Mouse (Mus musculus): ENCODE measurements around the gene Chtf18. TPM values are rescaled to one million over a fixed set of nuclear protein-coding genes. Genes with fewer than 3 reads are reported as not detected.
"Not testable (repeated sequence)": the region's sequence is repeated elsewhere in the genome, so short reads cannot be mapped to it uniquely, and the experiment has no call there.

Gene Chtf18
- polyA plus RNA-seq, 1 experiment: 22.8 TPM

- Histone ChIP-seq H3K4me3 (ENCODE audit: insufficient read depth, poor library complexity, severe bottlenecking) (no peak overlapping the region), H3K79me3 (ENCODE audit: low read depth) (peaks cover 2% of the 10 kb centered on the region), H3K79me2 (ENCODE audit: control insufficient read depth, insufficient read depth) (peaks cover 12% of the 10 kb centered on the region), H3K36me3 (ENCODE audit: control insufficient read depth, insufficient read depth) (no peaks in the 10 kb centered on the region), H3K27me3 (ENCODE audit: control insufficient read depth, insufficient read depth, insufficient read length) (no peaks in the 10 kb centered on the region), H3ac (ENCODE audit: control insufficient read depth, insufficient read length, low read depth) (no peak overlapping the region)
- TF ChIP-seq MAX (IDR thresholded peaks at IDR 0.05) (no peak), CTCF (IDR thresholded peaks at IDR 0.05; ENCODE audit: control insufficient read depth, insufficient read depth, insufficient read length) (no peak), MYOD1 (IDR thresholded peaks at IDR 0.05; ENCODE audit: control insufficient read depth, insufficient read length, low read depth) (no peak), USF1 (IDR thresholded peaks at IDR 0.05; ENCODE audit: low read depth) (no peak), FOSL1 (IDR thresholded peaks at IDR 0.05; ENCODE audit: insufficient read depth, low read length, poor library complexity, severe bottlenecking) (no peak), CEBPB (IDR thresholded peaks at IDR 0.05; ENCODE audit: low read depth) (no peak), MYOG (IDR thresholded peaks at IDR 0.05; ENCODE audit: control insufficient read depth, extremely low read depth, insufficient read length) (no peak)
These were observed 21.0 kb upstream of the Chtf18 start for GRCm38 (mm10) chr17:25748238-25748637.

- Histone ChIP-seq H3K4me3 (ENCODE audit: insufficient read depth, poor library complexity, severe bottlenecking) (no peak overlapping the region), H3K79me2 (ENCODE audit: control insufficient read depth, insufficient read depth) (no peaks in the 10 kb centered on the region), H3K79me3 (ENCODE audit: low read depth) (no peaks in the 10 kb centered on the region), H3K27me3 (ENCODE audit: control insufficient read depth, insufficient read depth, insufficient read length) (peaks cover 2% of the 10 kb centered on the region), H3K36me3 (ENCODE audit: control insufficient read depth, insufficient read depth) (no peaks in the 10 kb centered on the region), H3ac (ENCODE audit: control insufficient read depth, insufficient read length, low read depth) (no peak overlapping the region)
- TF ChIP-seq CEBPB (IDR thresholded peaks at IDR 0.05; ENCODE audit: low read depth): no peak
- no peak for TF ChIP-seq MYOG (IDR thresholded peaks at IDR 0.05; ENCODE audit: control insufficient read depth, extremely low read depth, insufficient read length)
These were observed 17.1 kb upstream of the Chtf18 start for GRCm38 (mm10) chr17:25744311-25744710.

- no peak overlapping the region for H3K4me3 ChIP-seq (ENCODE audit: insufficient read depth, poor library complexity, severe bottlenecking)
- TF ChIP-seq CTCF (IDR thresholded peaks at IDR 0.05; ENCODE audit: control insufficient read depth, insufficient read depth, insufficient read length) (no peak), CEBPB (IDR thresholded peaks at IDR 0.05; ENCODE audit: low read depth) (no peak), MAX (IDR thresholded peaks at IDR 0.05) (no peak), MYOD1 (IDR thresholded peaks at IDR 0.05; ENCODE audit: control insufficient read depth, insufficient read length, low read depth) (no peak), USF1 (IDR thresholded peaks at IDR 0.05; ENCODE audit: low read depth) (no peak), FOSL1 (IDR thresholded peaks at IDR 0.05; ENCODE audit: insufficient read depth, low read length, poor library complexity, severe bottlenecking) (no peak), MYOG (IDR thresholded peaks at IDR 0.05; ENCODE audit: control insufficient read depth, extremely low read depth, insufficient read length) (no peak)
- H3K36me3 ChIP-seq (ENCODE audit: control insufficient read depth, insufficient read depth): no peaks in the 10 kb centered on the region
- no peaks in the 10 kb centered on the region for H3K79me2 ChIP-seq (ENCODE audit: control insufficient read depth, insufficient read depth)
- H3K27me3 ChIP-seq (ENCODE audit: control insufficient read depth, insufficient read depth, insufficient read length): peaks cover 7% of the 10 kb centered on the region
- H3K79me3 ChIP-seq (ENCODE audit: low read depth): no peaks in the 10 kb centered on the region
- no peak overlapping the region for H3ac ChIP-seq (ENCODE audit: control insufficient read depth, insufficient read length, low read depth)
These were observed 16.6 kb upstream of the Chtf18 start for GRCm38 (mm10) chr17:25743831-25744230.

- not testable (repeated sequence) for H3K36me3 ChIP-seq (ENCODE audit: control insufficient read depth, insufficient read depth); H3K4me3 ChIP-seq (ENCODE audit: insufficient read depth, poor library complexity, severe bottlenecking); H3K79me2 ChIP-seq (ENCODE audit: control insufficient read depth, insufficient read depth); H3ac ChIP-seq (ENCODE audit: control insufficient read depth, insufficient read length, low read depth); H3K79me3 ChIP-seq (ENCODE audit: low read depth)
- H3K27me3 ChIP-seq (ENCODE audit: control insufficient read depth, insufficient read depth, insufficient read length): peaks cover 20% of the 10 kb centered on the region
These were observed 14.3 kb upstream of the Chtf18 start for GRCm38 (mm10) chr17:25741471-25741870.

GRCm38 (mm10) chr17:25738861-25739260, 11.6 kb upstream of the Chtf18 start:
- no peak for TF ChIP-seq FOSL1 (IDR thresholded peaks at IDR 0.05; ENCODE audit: insufficient read depth, low read length, poor library complexity, severe bottlenecking)
- no peak for TF ChIP-seq CTCF (IDR thresholded peaks at IDR 0.05; ENCODE audit: control insufficient read depth, insufficient read depth, insufficient read length)
- no peak for TF ChIP-seq USF1 (IDR thresholded peaks at IDR 0.05; ENCODE audit: low read depth)
- TF ChIP-seq CEBPB (IDR thresholded peaks at IDR 0.05; ENCODE audit: low read depth): no peak
- TF ChIP-seq MYOG (IDR thresholded peaks at IDR 0.05; ENCODE audit: control insufficient read depth, extremely low read depth, insufficient read length): no peak
- TF ChIP-seq MAX (IDR thresholded peaks at IDR 0.05): no peak
- no peak for TF ChIP-seq MYOD1 (IDR thresholded peaks at IDR 0.05; ENCODE audit: control insufficient read depth, insufficient read length, low read depth)

GRCm38 (mm10) chr17:25735745-25736144, 8.5 kb upstream of the Chtf18 start, which contains the start of gene Mslnl:
Gene Mslnl (plus strand): TSS chr17:25736042.
- no peak for TF ChIP-seq CTCF (IDR thresholded peaks at IDR 0.05; ENCODE audit: control insufficient read depth, insufficient read depth, insufficient read length)
- no peak for TF ChIP-seq MAX (IDR thresholded peaks at IDR 0.05)
- no peak for TF ChIP-seq CEBPB (IDR thresholded peaks at IDR 0.05; ENCODE audit: low read depth)
- no peak for TF ChIP-seq MYOD1 (IDR thresholded peaks at IDR 0.05; ENCODE audit: control insufficient read depth, insufficient read length, low read depth)
- TF ChIP-seq FOSL1 (IDR thresholded peaks at IDR 0.05; ENCODE audit: insufficient read depth, low read length, poor library complexity, severe bottlenecking): no peak
- TF ChIP-seq USF1 (IDR thresholded peaks at IDR 0.05; ENCODE audit: low read depth): no peak
- no peak for TF ChIP-seq MYOG (IDR thresholded peaks at IDR 0.05; ENCODE audit: control insufficient read depth, extremely low read depth, insufficient read length)

More at GRCm38 (mm10) chr17:25738861-25739260, 11.6 kb upstream of the Chtf18 start:
- Histone ChIP-seq H3K36me3 (ENCODE audit: control insufficient read depth, insufficient read depth) (no peaks in the 10 kb centered on the region), H3K27me3 (ENCODE audit: control insufficient read depth, insufficient read depth, insufficient read length) (peaks cover 20% of the 10 kb centered on the region), H3ac (ENCODE audit: control insufficient read depth, insufficient read length, low read depth) (no peak overlapping the region), H3K79me3 (ENCODE audit: low read depth) (no peaks in the 10 kb centered on the region), H3K4me3 (ENCODE audit: insufficient read depth, poor library complexity, severe bottlenecking) (no peak overlapping the region), H3K79me2 (ENCODE audit: control insufficient read depth, insufficient read depth) (no peaks in the 10 kb centered on the region)

More at GRCm38 (mm10) chr17:25735745-25736144, 8.5 kb upstream of the Chtf18 start, which contains the start of gene Mslnl:
- Histone ChIP-seq H3K79me3 (ENCODE audit: low read depth) (no peaks in the 10 kb centered on the region), H3K27me3 (ENCODE audit: control insufficient read depth, insufficient read depth, insufficient read length) (peaks cover 20% of the 10 kb centered on the region), H3K79me2 (ENCODE audit: control insufficient read depth, insufficient read depth) (no peaks in the 10 kb centered on the region), H3K36me3 (ENCODE audit: control insufficient read depth, insufficient read depth) (no peaks in the 10 kb centered on the region), H3K4me3 (ENCODE audit: insufficient read depth, poor library complexity, severe bottlenecking) (no peak within 1 kb of the TSS), H3ac (ENCODE audit: control insufficient read depth, insufficient read length, low read depth) (no peak within 1 kb of the TSS)

Data from C2C12 (cell line).